Mouse (Mus musculus) ES-E14 (cell line): Measurements from ENCODE around the gene Gipc1.

ENCODE experiments used
- MAFK ChIP-seq: IDR thresholded peaks from 2 replicates; pipeline ENCODE4 v1.6.1; 2014; ENCODE audit warnings: mild to moderate bottlenecking, low read depth, low read length, inconsistent platforms; ENCODE audit not compliant: insufficient read depth
- ZC3H11A ChIP-seq: IDR thresholded peaks from 2 replicates; pipeline ENCODE4 v1.6.1; 2012; ENCODE audit warnings: low read depth, mild to moderate bottlenecking, inconsistent platforms, low read length, borderline replicate concordance
- ZNF384 ChIP-seq: IDR thresholded peaks from 2 replicates; pipeline ENCODE4 v1.6.1; 2012; ENCODE audit warnings: low read depth, low read length, inconsistent platforms

GRCm38 (mm10) chr8:83680603-83681002 is 28.1 kb downstream of the Gipc1 start:
- no peak for TF ChIP-seq ZC3H11A
- no peak for TF ChIP-seq ZNF384
- no peak for TF ChIP-seq MAFK
